Mouse (Mus musculus): ENCODE results near the gene Atp8a2.

DNA sequence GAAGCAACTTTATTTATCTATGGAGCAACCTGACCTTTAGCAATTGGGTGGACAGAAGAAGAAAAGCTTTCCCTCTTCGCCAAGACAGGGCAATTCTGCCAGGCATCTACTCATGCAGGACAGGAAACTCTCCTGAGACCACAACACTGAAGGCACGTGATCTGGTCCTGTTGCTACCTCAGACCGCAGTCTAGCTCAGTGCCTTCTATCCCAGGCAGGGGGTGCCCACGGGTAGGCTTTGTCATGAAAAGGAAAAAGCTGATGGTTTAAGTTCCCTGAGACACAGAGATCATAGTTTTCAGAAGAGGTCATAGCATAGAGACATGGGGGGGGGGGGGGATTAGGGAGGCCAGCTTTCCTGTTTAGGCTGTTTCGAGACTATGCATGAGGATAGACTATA lies 269.2 kb downstream of the Atp8a2 start:
- TF ChIP-seq CTCF (IDR thresholded peaks at IDR 0.05; ENCODE audit: borderline replicate concordance, extremely low read depth, insufficient read depth, insufficient read length) (no peak), POLR2A (IDR thresholded peaks at IDR 0.05; ENCODE audit: borderline replicate concordance, extremely low read depth, insufficient read depth, insufficient read length, poor library complexity, severe bottlenecking) (no peak)
